Mouse (Mus musculus): ENCODE data around the gene D030056L22Rik.

DNA sequence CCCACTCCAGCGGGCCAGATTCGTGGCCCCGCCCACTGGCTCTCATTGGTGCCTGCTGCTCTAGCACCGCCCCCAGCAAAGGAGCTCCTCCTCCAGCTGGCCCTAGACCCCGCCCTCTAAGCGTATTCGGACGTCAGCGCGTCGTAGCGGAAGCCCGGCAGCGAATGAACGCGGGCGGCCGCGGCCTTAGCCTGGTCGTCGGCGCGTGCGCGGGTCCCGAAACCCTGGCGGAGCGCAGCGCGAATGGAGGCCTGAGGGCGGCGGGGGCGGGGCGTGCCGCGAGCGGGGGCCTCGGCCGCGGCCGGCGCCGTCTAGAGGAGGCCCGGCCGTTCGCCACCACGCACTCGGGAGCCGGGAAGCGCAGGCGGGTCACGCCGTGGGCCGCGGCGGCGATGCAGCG, 42.4 kb upstream of the D030056L22Rik start, which contains the start of gene Carnmt1:
- TF ChIP-seq GATA1 (IDR thresholded peaks at IDR 0.05; ENCODE audit: borderline replicate concordance, low read length) (no peak), FLI1 (IDR thresholded peaks at IDR 0.05; ENCODE audit: low read length) (no peak)

Data from megakaryocyte, embryonic 14.5 days (primary cell).